Mouse (Mus musculus): ENCODE data around the gene Bms1.

GRCm38 (mm10) chr6:118426666-118427065, 7.4 kb upstream of the Bms1 start:
- TF ChIP-seq CTCF (IDR thresholded peaks at IDR 0.05; ENCODE audit: borderline replicate concordance, control insufficient read depth, extremely low read depth, insufficient read depth, low read length, poor library complexity) (no peak), POLR2A (IDR thresholded peaks at IDR 0.05; ENCODE audit: control insufficient read depth, extremely low read depth, insufficient read depth, low read length, poor library complexity) (no peak)

Data from thymus, adult 2 months (tissue).